Mouse (Mus musculus) right cerebral cortex, postnatal 14 days (tissue): Measurements from ENCODE around the gene Ssu2.
A peak's percentile ranks its signal among the peaks of the same experiment; 100 is the strongest.

Source experiments
- DNase-seq: peaks from one replicate; pipeline ENCODE4 v3.0.0; 2022

The Ssu2 gene

DNA sequence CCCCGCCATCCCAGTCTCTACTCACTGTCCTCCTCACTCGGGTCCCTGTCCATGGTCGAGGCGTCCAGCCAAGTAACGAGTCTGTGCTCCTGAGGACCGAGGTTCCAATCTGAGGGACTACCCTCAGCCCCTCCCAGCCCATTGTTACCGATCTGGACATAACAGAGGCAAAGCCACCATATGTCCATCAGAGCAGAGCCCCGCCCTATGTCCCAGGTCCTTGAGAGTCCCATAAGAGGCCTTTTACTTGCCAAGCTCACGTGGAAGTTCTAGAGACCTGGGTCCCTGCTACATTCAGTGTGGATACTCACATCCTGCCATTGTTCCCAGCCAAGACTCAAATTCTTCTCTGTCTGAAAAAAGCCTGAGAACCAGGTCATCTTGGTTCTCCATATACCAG is at the start of gene Ssu2:
Ssu2 (minus strand) TSS at position 77 of the 400 bp plus-strand sequence.
- no peak for DNase-seq

- no peak for DNase-seq
Measured at GRCm38 (mm10) chr6:112426018-112426732, 38.4 kb upstream of the Ssu2 start.

GRCm38 (mm10) chr6:112423746-112424501 is 36.1 kb upstream of the Ssu2 start:
- peak; percentile 22 for DNase-seq

DNA sequence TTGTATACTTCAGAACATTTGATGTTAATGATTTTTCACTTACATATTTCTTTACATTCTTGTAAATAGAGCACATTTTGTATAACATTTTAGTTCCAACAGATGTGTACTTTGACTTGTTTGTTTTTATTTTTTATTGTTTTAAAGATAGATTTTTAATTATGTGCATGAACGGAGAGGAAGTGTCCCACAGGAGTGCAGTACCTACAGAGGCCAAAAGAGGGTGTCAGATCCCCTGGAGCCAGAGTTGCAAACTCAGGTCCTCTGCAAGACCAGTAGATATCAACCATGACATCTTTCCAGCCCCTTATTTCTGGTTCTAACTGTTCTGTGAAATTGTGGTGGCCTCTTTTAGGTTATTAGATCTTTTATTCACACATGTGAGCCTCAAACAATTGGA is 33.1 kb upstream of the Ssu2 start:
- no peak for DNase-seq

GRCm38 (mm10) chr6:112419333-112419732 is 31.5 kb upstream of the Ssu2 start:
- DNase-seq = no peak

- no peak for DNase-seq
Measured at GRCm38 (mm10) chr6:112404111-112404510, 16.3 kb upstream of the Ssu2 start.

GRCm38 (mm10) chr6:112401953-112402683 is 14.3 kb upstream of the Ssu2 start:
- peak; percentile 78 for DNase-seq

- DNase-seq = no peak
Measured at GRCm38 (mm10) chr6:112397351-112397750, 9.5 kb upstream of the Ssu2 start.

DNA sequence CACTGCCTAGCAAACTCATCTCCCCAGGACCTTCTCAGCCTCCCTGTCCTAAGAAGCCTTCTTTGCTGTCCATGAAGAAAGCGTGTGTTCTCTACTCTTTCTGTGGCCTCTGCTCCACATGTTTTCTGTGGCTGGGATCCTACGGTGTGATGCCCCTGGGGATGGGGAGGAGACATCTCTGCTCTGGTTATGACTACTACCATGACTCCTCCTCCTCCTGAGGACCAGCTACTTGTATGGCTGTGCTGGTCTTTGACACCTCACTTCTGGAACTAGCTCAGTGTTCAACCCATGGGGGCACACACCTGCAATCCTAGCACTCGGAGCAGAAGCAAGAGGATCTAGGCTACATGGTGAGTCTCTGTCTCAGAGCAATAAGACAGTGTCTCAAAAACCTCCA is 8.5 kb upstream of the Ssu2 start:
- no peak for DNase-seq

GRCm38 (mm10) chr6:112388385-112388784 is 562 bp upstream of the Ssu2 start:
- no peak for DNase-seq

DNA sequence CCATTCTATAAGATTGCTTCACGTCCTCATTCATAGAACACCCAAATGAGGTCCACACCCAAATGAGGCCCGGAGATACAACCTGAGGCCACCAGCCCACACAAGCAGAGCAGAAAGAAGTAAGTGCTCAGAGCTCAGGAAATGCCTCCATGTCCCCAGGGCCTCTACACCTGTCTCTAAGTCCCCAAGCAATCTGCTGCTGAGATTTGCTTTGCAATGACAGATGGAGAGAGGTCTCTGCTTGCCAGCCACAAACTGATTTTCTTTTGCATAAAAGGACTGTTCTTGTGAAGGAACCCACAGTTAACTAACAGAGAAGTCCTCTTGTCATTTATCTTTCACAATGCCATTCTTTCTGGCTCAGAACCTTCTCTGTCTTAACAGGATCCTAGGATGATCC is 1.6 kb downstream of the Ssu2 start:
- DNase-seq = no peak

- no peak for DNase-seq
Measured at GRCm38 (mm10) chr6:112382990-112383685, 4.7 kb downstream of the Ssu2 start.

- no peak for DNase-seq
Measured at GRCm38 (mm10) chr6:112379054-112379453, 8.8 kb downstream of the Ssu2 start.

DNA sequence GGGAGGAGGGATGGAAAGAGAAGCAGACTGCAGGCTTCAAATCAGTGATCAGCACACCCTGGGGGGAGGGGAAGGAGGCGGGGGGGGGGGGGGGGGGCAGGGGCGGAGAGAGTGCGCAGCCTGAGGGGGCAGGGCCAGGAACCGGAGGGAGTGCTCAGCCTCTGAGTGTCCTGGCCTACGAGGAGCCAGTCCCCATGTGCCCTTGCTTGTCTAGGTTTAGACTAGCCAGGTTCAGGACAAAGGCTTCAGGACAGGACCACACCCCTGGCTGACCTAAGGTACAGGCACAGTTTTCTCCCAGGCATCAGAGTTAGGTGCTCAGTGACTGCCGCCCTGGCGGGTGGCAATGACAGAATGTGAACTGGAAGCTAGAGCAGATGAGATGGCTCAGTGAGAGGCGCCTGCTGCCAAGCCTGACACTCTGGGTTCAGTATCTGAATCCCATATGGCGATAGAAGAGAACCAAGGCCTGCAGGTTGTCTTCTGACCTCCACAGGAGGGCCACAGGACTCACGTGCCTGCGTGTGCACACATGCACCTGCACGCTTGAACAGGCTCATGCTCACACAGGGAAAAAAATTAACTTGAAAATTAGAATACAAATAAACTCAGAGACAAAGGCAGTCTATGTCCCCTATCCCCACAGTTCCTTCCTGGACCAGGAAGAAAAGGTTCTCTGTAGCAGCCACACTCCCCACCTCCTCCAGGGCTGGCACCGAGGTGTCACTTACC is 12.0 kb downstream of the Ssu2 start:
- no peak for DNase-seq

DNA sequence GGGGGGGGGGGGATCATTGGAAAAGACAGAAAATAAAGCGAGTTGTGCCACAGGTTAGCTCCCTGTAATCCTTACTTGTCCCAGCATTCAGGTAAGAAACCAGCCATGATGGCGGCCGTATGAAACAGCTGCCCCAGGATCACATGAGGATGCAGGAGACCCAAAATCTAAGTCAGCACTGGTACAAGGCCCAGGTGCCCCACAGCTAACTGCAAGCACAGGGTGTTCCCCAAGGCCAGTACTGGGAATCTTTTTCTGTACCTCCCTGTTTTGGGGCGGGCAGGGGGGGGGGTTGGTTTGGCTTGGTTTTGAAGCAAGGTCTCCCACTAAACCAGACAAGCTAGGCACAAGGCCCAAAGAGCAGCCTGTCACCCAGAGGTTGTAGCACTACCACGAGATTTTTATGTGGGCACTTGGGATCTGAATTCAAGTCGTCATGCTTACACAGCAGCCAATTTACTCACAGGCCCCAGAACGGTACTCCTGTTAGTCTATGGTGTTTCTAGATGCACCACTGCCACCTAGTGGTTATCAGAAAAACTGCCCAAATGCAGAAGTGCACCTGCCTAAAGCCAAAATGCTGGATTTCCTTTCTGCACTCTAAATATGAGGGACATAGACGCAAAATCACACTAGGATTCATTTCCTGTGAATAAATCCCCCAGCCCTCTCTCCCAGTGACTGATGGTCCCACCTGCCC is 13.8 kb downstream of the Ssu2 start:
- DNase-seq = no peak

DNA sequence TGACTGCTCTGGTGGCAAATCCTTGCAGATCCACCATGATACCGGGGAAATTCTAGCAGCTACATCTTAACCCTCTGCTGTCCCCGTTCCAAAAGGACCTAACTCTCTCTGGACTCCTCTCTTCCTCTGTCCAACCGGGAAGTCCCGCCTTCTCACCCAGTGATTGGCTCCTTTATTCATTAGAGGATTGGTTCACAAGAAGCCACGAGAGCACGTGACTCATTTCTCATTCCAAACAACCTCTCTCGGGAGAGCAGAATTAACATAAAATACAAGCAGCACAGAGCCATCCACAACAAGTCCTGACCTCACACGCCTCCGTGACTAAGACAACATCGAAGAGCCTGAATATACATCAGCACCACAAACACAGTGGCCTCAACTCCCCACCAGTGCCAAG is 22.5 kb downstream of the Ssu2 start:
- DNase-seq = no peak

GRCm38 (mm10) chr6:112364581-112364980 is 23.2 kb downstream of the Ssu2 start:
- no peak for DNase-seq

DNA sequence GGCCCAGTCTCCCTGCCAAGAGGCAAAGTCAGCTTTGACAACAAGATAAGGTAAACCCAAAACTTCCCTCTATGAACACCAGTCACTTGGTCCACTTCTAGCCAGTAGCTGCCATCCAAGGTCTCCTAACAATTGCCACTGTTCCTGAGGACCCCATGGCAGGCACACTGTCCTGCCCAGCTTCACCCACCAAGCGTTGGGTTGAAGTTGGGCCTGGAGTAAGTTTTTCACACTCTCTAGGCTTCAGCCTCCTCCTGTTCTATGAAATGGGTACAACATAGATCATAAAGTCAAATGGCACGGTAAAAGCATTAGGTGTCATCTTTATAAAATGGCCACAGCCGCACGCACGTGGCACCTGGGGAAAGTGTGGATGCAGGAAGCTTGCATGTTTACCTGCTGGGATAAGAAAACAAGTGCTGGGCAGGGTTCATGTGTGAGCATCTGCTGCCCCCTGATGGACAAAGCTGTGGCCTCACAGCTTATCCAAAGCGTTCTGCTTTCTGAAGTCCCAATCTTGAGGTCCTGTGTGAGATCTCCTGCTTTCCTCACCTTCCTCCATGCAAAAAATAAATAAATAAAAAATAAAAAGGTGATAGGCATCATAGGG is 25.4 kb downstream of the Ssu2 start:
- peak; percentile 79 for DNase-seq

DNA sequence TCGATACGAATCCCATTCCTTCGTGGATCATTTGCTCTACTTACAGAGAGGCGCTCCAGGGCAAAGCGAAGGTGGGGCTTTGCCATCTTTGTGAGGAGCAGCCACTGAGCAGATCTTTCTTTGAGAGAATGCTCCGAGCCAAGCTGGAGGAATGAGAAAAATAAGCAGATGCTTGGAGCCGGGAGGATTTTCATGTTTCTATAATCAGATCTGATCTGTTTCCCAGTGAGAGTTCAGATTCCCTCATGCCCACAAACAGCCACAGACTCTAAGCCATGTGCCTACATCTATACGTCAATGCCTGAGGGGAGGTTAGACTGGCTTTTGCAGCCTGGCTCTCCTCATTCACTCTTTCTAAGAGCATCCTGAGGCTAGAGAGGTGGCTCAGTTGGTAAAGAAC is 27.1 kb downstream of the Ssu2 start:
- no peak for DNase-seq

- DNase-seq = no peak
Measured at GRCm38 (mm10) chr6:112359341-112359740, 28.5 kb downstream of the Ssu2 start.

- no peak for DNase-seq
Measured at GRCm38 (mm10) chr6:112350452-112350851, 37.4 kb downstream of the Ssu2 start.
